Mouse (Mus musculus) embryonic fibroblast, embryonic 13.5 days (primary cell): ENCODE measurements at regions not wholly inside any gene's neighbourhood (a gene's known extent, or its start where the extent isn't known, plus 50 kb on each side); places are given as distances from the start of the nearest gene placed in this dataset.

ENCODE experiments used
- CTCF ChIP-seq: IDR thresholded peaks from 2 replicates; pipeline ENCODE4 v1.5.1; 2011; ENCODE audit warnings: mild to moderate bottlenecking, control low read depth, low read length, moderate library complexity, borderline replicate concordance; ENCODE audit not compliant: insufficient read depth
- POLR2A ChIP-seq: IDR thresholded peaks from 2 replicates; pipeline ENCODE4 v1.6.1; 2011; ENCODE audit warnings: low read depth, mild to moderate bottlenecking, control low read depth, low read length, moderate library complexity

- TF ChIP-seq POLR2A: no peak
- TF ChIP-seq CTCF: no peak
Observed at GRCm38 (mm10) chr1:73389174-73389573, 373.5 kb upstream of the Tnp1 start.
